Mouse (Mus musculus) embryonic facial prominence, embryonic 14.5 days (tissue): ENCODE measurements around the gene Sh3rf1. TPM values are rescaled to one million over a fixed set of nuclear protein-coding genes. Genes with fewer than 3 reads are reported as not detected.
A peak's percentile ranks its signal among the peaks of the same experiment; 100 is the strongest.

Source experiments
- ATAC-seq: fragments of 200-750 bp; cut with Nextera tagmentation; 2 replicates; pipeline ENCODE4 v1.8.0; 2017; ENCODE audit warnings: low read depth, moderate number of reproducible peaks, moderate TSS enrichment
- DNase-seq: peaks from one replicate; pipeline ENCODE4 v3.0.0-alpha.2; 2015; ENCODE audit warnings: low spot score
- H3K27ac ChIP-seq: fragments of 300-500 bp; sonication (generic); replicated peaks from 2 replicates; pipeline ENCODE4 v1.5.1; 2014; ENCODE audit warnings: low read depth, mild to moderate bottlenecking, low read length, moderate library complexity
- H3K27me3 ChIP-seq: fragments of 300-500 bp; sonication (generic); replicated peaks from 2 replicates; pipeline ENCODE4 v1.6.1; 2014; ENCODE audit warnings: low read length; ENCODE audit not compliant: control insufficient read depth, insufficient read depth
- H3K36me3 ChIP-seq: fragments of 300-500 bp; sonication (generic); 2 replicates; pipeline ENCODE4 v1.6.1; 2014; ENCODE audit warnings: low read length, mixed read lengths; ENCODE audit not compliant: control insufficient read depth, insufficient read depth
- H3K4me1 ChIP-seq: fragments of 300-500 bp; sonication (generic); 2 replicates; pipeline ENCODE4 v1.6.1; 2014; ENCODE audit warnings: antibody characterized with exemption, low read length; ENCODE audit not compliant: control insufficient read depth, insufficient read depth
- H3K4me2 ChIP-seq: fragments of 300-500 bp; sonication (generic); 2 replicates; pipeline ENCODE4 v1.6.1; 2014; ENCODE audit warnings: low read depth, mild to moderate bottlenecking, low read length, moderate library complexity, mixed read lengths
- H3K4me3 ChIP-seq: fragments of 300-500 bp; sonication (generic); 2 replicates; pipeline ENCODE4 v1.5.1; 2014; ENCODE audit warnings: low read depth, mild to moderate bottlenecking, low read length
- H3K9ac ChIP-seq: fragments of 300-500 bp; sonication (generic); 2 replicates; pipeline ENCODE4 v1.6.1; 2014; ENCODE audit warnings: low read depth, mild to moderate bottlenecking, low read length, moderate library complexity, mixed read lengths
- H3K9me3 ChIP-seq: fragments of 300-500 bp; sonication (generic); 2 replicates; pipeline ENCODE4 v1.6.1; 2016; ENCODE audit warnings: low read length; ENCODE audit not compliant: control insufficient read depth
- WGBS: fragments of 180-500 bp; shearing (Covaris S2); extraction: QIAGEN DNeasy Blood & Tissue Kit; methylation state at CpG from one replicate; pipeline ENCODE4 v1.1.7; 2014; 5-methylcytosine and 5-hydroxymethylcytosine counted together
- polyA plus RNA-seq: library from polyadenylated mRNA; unstranded; fragments of >200 nt; fragmentation: Nextera tagmentation; extraction: Ambion mirVana; gene quantifications from 2 replicates; pipeline ENCODE4 v1.2.1, GENCODE M21; 2014

The Sh3rf1 gene
- polyA plus RNA-seq, 1 experiment from 2014 or later, result 10.5 TPM

DNA sequence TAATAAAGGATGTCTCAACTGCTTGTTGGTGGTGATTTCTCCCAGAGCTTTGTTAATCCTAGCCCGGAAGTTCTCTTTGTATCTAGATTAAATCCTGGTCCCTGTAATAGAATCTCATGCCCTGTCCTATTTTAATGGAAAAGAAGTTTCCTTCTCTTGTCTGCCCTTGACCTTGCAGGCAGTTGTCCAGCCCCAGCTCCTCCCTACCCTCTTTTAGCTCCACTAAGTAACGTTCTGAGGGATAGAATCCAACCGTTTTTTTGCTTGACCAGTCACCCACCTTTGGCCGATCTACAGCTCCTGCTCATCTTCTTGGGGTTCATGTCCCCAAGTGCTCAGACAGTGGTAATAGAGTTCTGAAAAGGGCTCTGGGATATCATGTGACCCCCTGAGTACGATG lies 19.8 kb downstream of the Sh3rf1 start:
- no peaks in the 10 kb centered on the region for H3K4me1 ChIP-seq
- 92% methylated on average over 5 of the region's 5 CpGs for WGBS
- no peak overlapping the region for H3K9ac ChIP-seq
- no peak for ATAC-seq
- no peak overlapping the region for H3K4me2 ChIP-seq
- no peak overlapping the region for H3K27ac ChIP-seq
- H3K36me3 ChIP-seq, result 0 out of 2 replicates have a peak, but pooled peaks cover 8% of the 10 kb centered on the region
- no peaks in the 10 kb centered on the region for H3K27me3 ChIP-seq
- DNase-seq, result no peak
- H3K9me3 ChIP-seq, result peaks cover 11% of the 10 kb centered on the region
- H3K4me3 ChIP-seq, result no peak overlapping the region

DNA sequence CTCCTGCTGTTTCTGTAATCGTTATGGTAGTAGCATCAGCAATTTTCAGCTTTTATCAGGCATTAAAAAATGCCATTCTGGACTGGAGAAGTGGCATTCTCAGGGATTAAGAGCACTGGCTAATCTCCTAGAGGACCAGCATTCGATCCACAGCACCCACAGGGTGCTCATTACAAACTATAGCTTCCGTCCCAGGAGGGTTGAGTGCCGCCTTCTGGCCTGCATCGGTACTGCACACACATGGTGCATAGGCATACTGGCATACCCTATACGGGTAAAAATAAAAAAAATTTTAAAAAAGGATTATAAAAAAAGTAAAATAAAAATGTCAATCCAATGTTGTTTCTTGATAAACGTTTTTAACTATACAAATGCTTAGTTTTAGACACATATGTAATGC lies 20.5 kb downstream of the Sh3rf1 start:
- Histone ChIP-seq H3K36me3 (0 out of 2 replicates have a peak, but pooled peaks cover 8% of the 10 kb centered on the region), H3K4me2 (no peak overlapping the region), H3K4me3 (no peak overlapping the region), H3K9ac (no peak overlapping the region), H3K27ac (no peak overlapping the region), H3K4me1 (no peaks in the 10 kb centered on the region), H3K9me3 (peaks cover 13% of the 10 kb centered on the region), H3K27me3 (no peaks in the 10 kb centered on the region)
- DNase-seq (no peak), ATAC-seq (no peak)
- 96% methylated on average over 7 of the region's 7 CpGs for WGBS

DNA sequence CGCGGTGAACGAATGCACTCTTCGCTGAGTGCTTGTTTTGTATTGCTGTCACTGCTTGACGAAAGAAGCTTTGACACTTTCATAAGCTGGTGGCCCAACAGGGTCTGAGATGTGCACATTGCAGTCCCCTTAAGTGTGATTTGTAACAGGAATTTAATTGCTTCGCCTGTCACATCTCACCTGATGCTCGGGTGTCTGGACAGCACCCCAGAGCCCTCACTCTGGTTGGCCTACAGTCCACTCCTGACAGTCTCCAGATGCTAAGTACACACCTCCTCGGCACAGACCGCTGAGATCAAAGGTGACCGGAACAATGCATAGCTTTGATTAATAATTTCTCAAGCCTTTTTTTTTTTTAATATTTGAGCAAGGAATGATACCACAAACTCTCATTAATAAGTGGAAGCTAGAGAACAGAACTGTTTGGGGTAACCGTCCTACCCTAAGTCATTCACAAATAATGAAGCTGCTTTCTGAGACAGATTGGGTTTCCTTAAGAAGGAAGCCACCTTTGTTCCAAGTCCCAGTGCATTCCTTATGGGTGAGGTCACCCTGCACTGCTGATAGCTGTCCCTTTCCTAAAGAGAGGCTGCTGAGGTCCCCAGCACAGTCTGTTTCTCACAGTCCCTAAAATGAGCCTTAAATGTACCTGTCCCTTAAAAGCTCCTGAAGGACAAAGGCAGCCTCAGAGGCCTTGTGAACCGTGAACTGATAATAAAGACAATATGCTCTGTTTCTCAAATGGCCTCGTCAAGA lies 23.8 kb downstream of the Sh3rf1 start:
- 61% methylated on average over 13 of the region's 13 CpGs for WGBS
- Histone ChIP-seq H3K9ac (no peak overlapping the region), H3K9me3 (peaks cover 18% of the 10 kb centered on the region), H3K27ac (no peak overlapping the region), H3K4me3 (no peak overlapping the region), H3K4me2 (no peak overlapping the region), H3K4me1 (no peaks in the 10 kb centered on the region), H3K36me3 (peaks cover 14% of the 10 kb centered on the region; the same call in 1 of the 2 replicates), H3K27me3 (no peaks in the 10 kb centered on the region)
- DNase-seq (peak; percentile 68), ATAC-seq (peak; percentile 81)

DNA sequence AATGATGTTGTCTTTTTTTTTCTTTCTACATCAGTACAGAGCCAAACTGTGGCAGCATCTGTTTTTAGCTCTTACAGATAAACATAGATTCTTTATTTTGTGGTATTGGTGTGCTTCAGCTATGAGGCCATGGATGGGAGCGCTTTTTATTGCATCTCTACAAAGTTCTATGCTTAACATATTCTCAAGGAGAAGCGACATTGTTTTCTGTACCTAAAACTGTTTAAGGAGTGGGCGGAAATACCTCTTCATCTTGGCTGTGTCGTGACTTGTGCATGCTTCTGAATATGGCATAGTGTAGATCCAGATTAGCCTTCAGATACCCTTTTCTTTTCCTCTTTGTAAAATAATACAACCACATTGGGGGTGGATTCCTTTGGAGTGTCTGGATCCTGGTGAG lies 25.8 kb downstream of the Sh3rf1 start:
- Histone ChIP-seq H3K4me3 (no peak overlapping the region), H3K36me3 (peaks cover 10% of the 10 kb centered on the region; the same call in 1 of the 2 replicates), H3K9ac (no peak overlapping the region), H3K27me3 (no peaks in the 10 kb centered on the region), H3K27ac (no peak overlapping the region), H3K9me3 (peaks cover 12% of the 10 kb centered on the region), H3K4me1 (no peaks in the 10 kb centered on the region), H3K4me2 (no peak overlapping the region)
- DNase-seq (no peak), ATAC-seq (no peak)
- WGBS, result 85% methylated on average over 4 of the region's 4 CpGs

DNA sequence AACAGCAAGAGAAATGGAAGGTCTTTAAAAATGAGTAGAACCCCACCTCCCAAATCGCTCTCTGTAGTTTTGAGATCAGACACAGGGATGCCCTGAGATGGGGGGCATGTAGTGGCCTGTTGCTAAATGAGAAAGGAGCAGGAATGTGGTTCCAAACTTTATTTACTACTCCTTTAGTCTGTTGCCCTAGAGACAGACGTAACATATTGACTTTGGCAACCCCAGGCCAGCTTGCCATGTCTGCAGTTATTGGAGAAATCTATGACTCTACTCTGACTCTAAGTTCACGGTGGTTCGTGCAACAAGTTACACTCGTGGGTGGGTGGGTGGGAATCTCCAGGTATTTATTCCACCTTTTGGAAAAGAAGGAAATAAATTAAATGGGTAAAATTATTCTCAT lies 30.5 kb downstream of the Sh3rf1 start:
- DNase-seq (no peak), ATAC-seq (peak; percentile 53; the same call in 1 of the 2 replicates)
- Histone ChIP-seq H3K27me3 (no peaks in the 10 kb centered on the region), H3K4me2 (no peak overlapping the region), H3K9ac (no peak overlapping the region), H3K36me3 (peaks cover 10% of the 10 kb centered on the region; the same call in 1 of the 2 replicates), H3K4me3 (no peak overlapping the region), H3K27ac (no peak overlapping the region), H3K9me3 (peaks cover 7% of the 10 kb centered on the region), H3K4me1 (peaks cover 11% of the 10 kb centered on the region; the same call in 1 of the 2 replicates)
- whole genome bisulfite sequencing, result 64% methylated on average over 5 of the region's 5 CpGs

DNA sequence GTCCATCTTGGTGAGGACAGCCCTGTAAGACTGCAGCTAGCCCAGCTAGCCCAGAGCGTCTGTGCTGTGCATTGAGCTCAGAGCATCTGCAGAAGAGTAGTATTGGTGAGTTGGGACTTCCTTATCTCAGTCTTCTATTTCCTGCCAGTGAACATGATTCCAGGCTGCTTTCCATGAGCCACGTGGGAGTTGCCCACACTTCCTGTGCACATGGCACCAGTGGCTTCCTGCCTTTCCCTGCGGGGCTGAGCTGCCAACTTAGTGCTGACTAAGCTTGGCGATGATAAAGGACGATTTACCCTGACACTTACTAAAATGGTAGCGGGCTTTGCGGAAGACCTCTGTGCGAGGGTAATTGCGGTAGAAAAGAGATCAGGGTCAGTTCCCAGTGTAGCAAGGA lies 35.2 kb downstream of the Sh3rf1 start:
- 77% methylated on average over 9 of the region's 9 CpGs for WGBS
- Histone ChIP-seq H3K4me2 (no peak overlapping the region), H3K4me1 (peaks cover 11% of the 10 kb centered on the region; the same call in 1 of the 2 replicates), H3K4me3 (no peak overlapping the region), H3K27ac (no peak overlapping the region), H3K27me3 (no peaks in the 10 kb centered on the region), H3K9me3 (no peaks in the 10 kb centered on the region), H3K36me3 (no peaks in the 10 kb centered on the region), H3K9ac (no peak overlapping the region)
- DNase-seq (no peak), ATAC-seq (no peak)

DNA sequence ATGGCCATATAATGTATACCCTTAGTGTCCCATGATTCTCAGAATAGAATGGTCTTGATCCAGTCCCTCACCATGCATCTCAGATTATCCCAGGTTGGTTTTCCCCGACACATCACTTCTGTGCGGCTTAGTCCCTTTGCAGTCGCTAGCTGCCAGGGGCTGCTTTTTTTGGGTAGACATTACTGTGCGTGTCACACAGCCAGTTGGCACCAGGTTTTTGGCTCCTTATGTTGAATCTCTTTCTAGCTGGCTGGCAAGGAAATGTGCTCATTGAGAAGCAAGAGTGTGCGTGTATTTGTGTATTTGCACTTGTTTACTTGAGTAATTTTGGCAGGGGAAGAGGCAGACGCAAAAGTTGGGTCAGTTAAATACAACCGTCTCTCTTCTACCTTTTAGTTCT lies 35.9 kb downstream of the Sh3rf1 start:
- H3K9me3 ChIP-seq, result no peaks in the 10 kb centered on the region
- DNase-seq (no peak), ATAC-seq (no peak)
- no peaks in the 10 kb centered on the region for H3K27me3 ChIP-seq
- no peak overlapping the region for H3K4me2 ChIP-seq
- no peak overlapping the region for H3K27ac ChIP-seq
- 84% methylated on average over 7 of the region's 7 CpGs for WGBS
- H3K4me1 ChIP-seq, result peaks cover 11% of the 10 kb centered on the region; the same call in 1 of the 2 replicates
- H3K4me3 ChIP-seq, result no peak overlapping the region
- H3K36me3 ChIP-seq, result no peaks in the 10 kb centered on the region
- H3K9ac ChIP-seq, result no peak overlapping the region

DNA sequence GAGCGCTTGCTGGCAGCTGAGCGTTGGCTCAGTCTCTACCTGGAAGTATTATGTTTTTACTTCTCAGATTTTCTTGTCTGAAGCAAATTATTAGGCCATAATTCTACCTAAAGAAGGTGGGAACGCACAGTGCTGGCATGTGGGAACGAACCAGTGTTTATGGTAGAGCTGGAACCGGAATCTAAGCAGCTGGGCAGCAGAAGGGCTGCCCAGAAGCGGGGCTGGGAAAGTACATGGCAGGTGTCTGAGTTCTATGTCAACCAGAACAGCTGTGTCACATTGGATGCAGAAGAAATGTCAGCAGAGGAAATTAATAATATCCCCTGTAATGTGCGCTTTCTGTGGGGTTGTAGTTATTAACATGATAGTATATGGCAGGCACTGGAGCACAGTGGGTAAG lies 36.9 kb downstream of the Sh3rf1 start:
- 81% methylated on average over 7 of the region's 7 CpGs for WGBS
- no peak for ATAC-seq
- no peak for DNase-seq
- Histone ChIP-seq H3K4me3 (no peak overlapping the region), H3K27ac (no peak overlapping the region), H3K36me3 (no peaks in the 10 kb centered on the region), H3K9ac (no peak overlapping the region), H3K9me3 (no peaks in the 10 kb centered on the region), H3K4me2 (no peak overlapping the region), H3K27me3 (no peaks in the 10 kb centered on the region), H3K4me1 (peaks cover 18% of the 10 kb centered on the region)

DNA sequence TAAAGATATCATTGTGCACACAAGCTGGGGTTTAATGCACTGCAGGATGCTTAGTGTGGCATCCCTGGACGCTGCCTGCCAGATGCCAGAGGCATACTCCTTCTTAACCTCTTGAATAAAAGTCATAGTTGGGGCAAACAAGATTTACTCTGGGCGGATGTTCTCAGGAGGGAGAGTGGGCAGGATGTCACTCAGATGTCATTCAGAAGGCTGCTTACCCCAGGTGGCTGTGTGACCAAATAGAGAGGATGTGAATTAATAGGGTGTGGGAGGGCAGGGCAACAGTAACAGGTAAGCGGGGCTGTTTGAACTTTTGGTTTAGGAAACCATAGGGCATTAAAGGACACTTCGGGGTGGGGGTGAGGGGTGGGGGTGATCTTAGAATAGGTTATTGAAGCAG lies 37.7 kb downstream of the Sh3rf1 start:
- Histone ChIP-seq H3K9ac (no peak overlapping the region), H3K4me3 (no peak overlapping the region), H3K36me3 (no peaks in the 10 kb centered on the region), H3K9me3 (no peaks in the 10 kb centered on the region), H3K4me2 (no peak overlapping the region), H3K27me3 (no peaks in the 10 kb centered on the region), H3K4me1 (peaks cover 16% of the 10 kb centered on the region), H3K27ac (no peak overlapping the region)
- DNase-seq (no peak), ATAC-seq (no peak)
- 52% methylated on average over 4 of the region's 4 CpGs for WGBS
